Mouse (Mus musculus) MEL (cell line): ENCODE measurements around the gene Foxk2.
A peak's percentile ranks its signal among the peaks of the same experiment; 100 is the strongest.

Experiments used
- CHD1 ChIP-seq: IDR thresholded peaks from 2 replicates; pipeline ENCODE4 v1.6.1; 2012; ENCODE audit warnings: low read depth, mild to moderate bottlenecking, inconsistent platforms, low read length, improper control_type of control experiment
- CTCF ChIP-seq, 3 experiments: IDR thresholded peaks in 2 of 3; conservative IDR thresholded peaks in 1 of 3; 2 replicates each; pipeline ENCODE4 v1.5.1; 2011 to 2012; ENCODE audit warnings: low read length in 3 of 3, low read depth in 2 of 3, mild to moderate bottlenecking in 2 of 3, improper control_type of control experiment in 1 of 3, inconsistent platforms in 1 of 3, mixed read lengths in 1 of 3, moderate library complexity in 1 of 3; ENCODE audit not compliant: control insufficient read depth in 1 of 3, insufficient read depth in 1 of 3, poor library complexity in 1 of 3, severe bottlenecking in 1 of 3
- MAFK ChIP-seq: IDR thresholded peaks from 2 replicates; pipeline ENCODE4 v1.6.1; 2011; ENCODE audit warnings: low read depth, mild to moderate bottlenecking, low read length, improper control_type of control experiment, borderline replicate concordance
- MEF2A ChIP-seq: IDR thresholded peaks from 2 replicates; pipeline ENCODE4 v1.6.1; 2014; ENCODE audit warnings: low read depth, mild to moderate bottlenecking, inconsistent platforms, low read length, improper control_type of control experiment; ENCODE audit not compliant: poor library complexity, insufficient replicate concordance, severe bottlenecking; ENCODE audit errors: extremely low read depth
- POLR2A ChIP-seq, 2 experiments: IDR thresholded peaks; 2 replicates each; pipeline ENCODE4 v1.6.1; 2011 to 2012; ENCODE audit warnings: low read length in 2 of 2, mild to moderate bottlenecking in 2 of 2, control low read depth in 1 of 2, improper control_type of control experiment in 1 of 2, low read depth in 1 of 2, moderate library complexity in 1 of 2; ENCODE audit not compliant: control insufficient read depth in 1 of 2, insufficient read depth in 1 of 2, poor library complexity in 1 of 2
- POLR2AphosphoS2 ChIP-seq: IDR thresholded peaks from 2 replicates; pipeline ENCODE4 v1.6.1; 2011; ENCODE audit warnings: low read length, improper control_type of control experiment
- TAL1 ChIP-seq: IDR thresholded peaks from 2 replicates; pipeline ENCODE4 v1.6.1; 2012; ENCODE audit warnings: mild to moderate bottlenecking, inconsistent platforms, low read length, moderate library complexity, mixed read lengths
- USF1 ChIP-seq: IDR thresholded peaks from 2 replicates; pipeline ENCODE4 v1.6.1; 2014; ENCODE audit warnings: low read depth, mild to moderate bottlenecking, inconsistent platforms, low read length, improper control_type of control experiment, moderate library complexity
- ZKSCAN1 ChIP-seq: IDR thresholded peaks from 2 replicates; pipeline ENCODE4 v1.6.1; 2012; ENCODE audit warnings: low read depth, mild to moderate bottlenecking, inconsistent platforms, low read length, improper control_type of control experiment, moderate library complexity

DNA sequence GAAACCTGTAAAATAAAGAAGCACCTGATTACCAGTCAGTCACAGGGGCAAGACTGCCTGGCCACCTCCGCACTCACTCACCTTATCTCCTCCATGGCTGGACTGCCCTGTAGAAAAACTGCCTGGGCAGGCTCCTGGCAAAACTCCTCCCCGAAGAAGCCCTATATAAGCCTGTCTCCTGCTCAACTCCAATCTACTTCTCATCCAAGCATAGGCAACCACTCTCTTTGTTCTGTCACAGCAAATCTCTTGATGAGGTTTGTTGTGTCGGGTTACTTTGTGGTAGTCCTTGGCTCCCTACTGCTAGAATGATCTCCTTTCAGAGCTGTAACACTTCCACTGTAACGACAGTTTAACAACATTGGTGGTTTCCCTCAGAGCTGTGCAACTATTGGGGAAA lies 27.1 kb upstream of the Foxk2 start:
- TF ChIP-seq TAL1: no peak
- TF ChIP-seq CTCF (IDR thresholded peaks at IDR 0.05 in 2 of 3, conservative IDR thresholded peaks at IDR 0.05 in 1 of 3; ENCODE audit: control insufficient read depth in 1 of 3, insufficient read depth in 1 of 3, low read depth in 2 of 3, low read length in 3 of 3, poor library complexity in 1 of 3, severe bottlenecking in 1 of 3): no peak
- no peak for TF ChIP-seq POLR2A (IDR thresholded peaks at IDR 0.05; ENCODE audit: control insufficient read depth in 1 of 2, insufficient read depth in 1 of 2, low read depth in 1 of 2, low read length in 2 of 2, poor library complexity in 1 of 2)
- TF ChIP-seq USF1: no peak
- 0 out of 2 replicates have a peak, but pooled peaks have one; percentile 11 for TF ChIP-seq MEF2A
- TF ChIP-seq ZKSCAN1: no peak
- TF ChIP-seq POLR2AphosphoS2: no peak
- no peak for TF ChIP-seq MAFK
- no peak for TF ChIP-seq CHD1
